Mouse (Mus musculus): ENCODE measurements at regions not wholly inside any gene's neighbourhood (a gene's known extent, or its start where the extent isn't known, plus 50 kb on each side); places are given as distances from the start of the nearest gene placed in this dataset.

- TF ChIP-seq CTCF (IDR thresholded peaks at IDR 0.05; ENCODE audit: low read depth) = no peak
- TF ChIP-seq EP300 (IDR thresholded peaks at IDR 0.05; ENCODE audit: low read depth) = no peak
These were observed 198.5 kb downstream of the Gm11077 start for GRCm38 (mm10) chr6:140927616-140928015.
